ENCODE assay signal across 11 mouse cellular contexts in the genomic region with DNA sequence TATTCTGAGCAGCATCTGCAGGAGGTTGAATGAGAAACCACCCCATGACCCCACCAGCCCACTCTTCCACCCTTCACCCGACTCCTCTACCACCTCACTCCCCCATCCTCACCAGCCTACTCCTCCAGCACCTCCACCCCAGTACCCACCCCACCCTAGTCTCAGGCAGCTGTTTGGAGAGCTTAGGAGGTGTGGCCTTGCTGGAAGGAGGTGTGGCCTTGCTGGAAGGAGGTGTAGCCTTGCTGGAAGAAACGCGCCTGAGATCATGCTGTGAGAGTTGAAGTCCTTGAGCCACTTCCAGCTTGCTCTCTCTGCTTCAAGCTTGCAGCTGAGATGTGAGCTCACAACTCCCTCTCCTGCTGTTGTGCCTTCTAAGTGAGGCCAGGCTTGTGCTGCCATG. TPM values are rescaled to one million over a fixed set of nuclear protein-coding genes. Genes with fewer than 3 reads are reported as not detected.
A peak's percentile ranks its signal among the peaks of the same experiment; 100 is the strongest.
DNase-seq lines count a peak whose midpoint lies in the region; ATAC-seq and TF ChIP-seq lines count a peak whose summit lies in the region.
"Had no signal": no experiment of that assay in that cellular context is flagged by ENCODE, and none has a peak within 500 bp of the region (broad histone marks: within the 10 kb centered on the region; RNA-seq: fewer than 3 reads in every experiment).

No protein-coding gene starts in this region.

- no peak for TF ChIP-seq POLR2A in lung, adult 2 months (IDR thresholded peaks at IDR 0.05; ENCODE audit: borderline replicate concordance, extremely low read depth, low read depth, low read length)

- no peaks in the 10 kb centered on the region for H3K27me3 ChIP-seq in lung, embryonic 16.5 days (ENCODE audit: control insufficient read depth, insufficient read depth, low read depth, low read length)
- no peaks in the 10 kb centered on the region for H3K27me3 ChIP-seq in liver, embryonic 11.5 days (replicated peaks; ENCODE audit: control insufficient read depth, insufficient read depth, low read length)

- 20% methylated on average over 3 of the region's 3 CpGs for WGBS in lung, embryonic 16.5 days
- WGBS in lung, adult 2 months, result 24% methylated on average over 3 of the region's 3 CpGs
- WGBS in liver, embryonic 11.5 days, result 35% methylated on average over 3 of the region's 3 CpGs

- peak; percentile 72 for ATAC-seq in lung, embryonic 16.5 days (ENCODE audit: low read depth)
- peak; percentile 63 for ATAC-seq in liver, embryonic 11.5 days (replicated peaks; ENCODE audit: low FRiP score)
- ATAC-seq: forebrain, postnatal 0 days had no signal

- H3K9me3 ChIP-seq in lung, embryonic 16.5 days (ENCODE audit: control insufficient read depth, low read length), result no peaks in the 10 kb centered on the region
- no peaks in the 10 kb centered on the region for H3K9me3 ChIP-seq in liver, embryonic 11.5 days (ENCODE audit: control insufficient read depth, low read length)

- H3K36me3 ChIP-seq in lung, embryonic 16.5 days (ENCODE audit: control insufficient read depth, insufficient read depth, low read length), result no peaks in the 10 kb centered on the region
- H3K36me3 ChIP-seq in liver, embryonic 11.5 days (ENCODE audit: control insufficient read depth, insufficient read depth, low read length), result no peaks in the 10 kb centered on the region

- no peaks in the 10 kb centered on the region for H3K4me1 ChIP-seq in lung, embryonic 16.5 days (replicated peaks; ENCODE audit: control insufficient read depth, insufficient read depth, low read length)
- H3K4me1 ChIP-seq in lung, adult 2 months (ENCODE audit: control insufficient read depth, insufficient read depth, low read length), result no peaks in the 10 kb centered on the region
- H3K4me1 ChIP-seq in liver, embryonic 11.5 days (replicated peaks; ENCODE audit: control insufficient read depth, insufficient read depth, low read length), result no peaks in the 10 kb centered on the region; the same call in 1 of the 2 replicates

- no peak for TF ChIP-seq CTCF in lung, adult 2 months (IDR thresholded peaks at IDR 0.05; ENCODE audit: insufficient read depth, low read length)

- no peak overlapping the region for H3K4me3 ChIP-seq in lung, embryonic 16.5 days (ENCODE audit: low read length)
- H3K4me3 ChIP-seq in lung, adult 2 months (replicated peaks; ENCODE audit: extremely low read depth, low read depth, low read length), result no peak overlapping the region
- H3K4me3 ChIP-seq in liver, embryonic 11.5 days (ENCODE audit: low read depth, low read length), result no peak overlapping the region

- H3K27ac ChIP-seq in lung, embryonic 16.5 days (ENCODE audit: low read length), result no peak overlapping the region
- no peak overlapping the region for H3K27ac ChIP-seq in liver, embryonic 11.5 days (ENCODE audit: low read depth, low read length)

- no peak for DNase-seq in lung, adult 2 months
- peak; percentile 29 for DNase-seq in adrenal gland, postnatal 10 days
- no peak for DNase-seq in liver, embryonic 11.5 days (ENCODE audit: low spot score)
- peak; percentile 17 for DNase-seq in thymus, postnatal 25 days
- DNase-seq in gastrocnemius, postnatal 25 days, result no peak
- no peak for DNase-seq in cerebellum, postnatal 25 days
- DNase-seq: cerebellum, postnatal 36 days; forebrain, postnatal 0 days; kidney, postnatal 14 days; right cerebral cortex, adult 18-20 months had no signal

- no peak overlapping the region for H3K4me2 ChIP-seq in lung, embryonic 16.5 days (ENCODE audit: low read depth, low read length)
- no peak overlapping the region for H3K4me2 ChIP-seq in liver, embryonic 11.5 days

- H3K9ac ChIP-seq in lung, embryonic 16.5 days (ENCODE audit: low read length), result no peak overlapping the region
- no peak overlapping the region for H3K9ac ChIP-seq in liver, embryonic 11.5 days (ENCODE audit: low read depth, low read length)
- H3K9ac ChIP-seq: forebrain, postnatal 0 days had no signal

RNA-seq across cellular contexts. Expression of a gene that starts 26.1 kb away (rescaled TPM):
- polyA plus RNA-seq in lung, embryonic 16.5 days (2015; fragmentation: Nextera tagmentation; extraction: Ambion mirVana), result 12.4 and 13.1 TPM in 2 replicates
- 4.6 and 6.0 TPM in 2 replicates for polyA plus RNA-seq in lung, adult 2 months (2012; rRNA removed)
- total RNA-seq in adrenal gland, postnatal 10 days (2021), result 1 to 10 TPM; 3.2 to 4.8 TPM
- polyA plus RNA-seq in liver, embryonic 11.5 days (2014; fragmentation: Nextera tagmentation; extraction: Ambion mirVana), result 14.8 and 15.2 TPM in 2 replicates
- total RNA-seq in gastrocnemius, postnatal 25 days (2021), result 1 to 10 TPM; 4.1 to 4.5 TPM

Comparison
In these comparisons a context has a peak if more than half of its experiments do, and no peak if none do; other contexts are left out.
1. DNase-seq: peak in adrenal gland, postnatal 10 days (single experiment) and thymus, postnatal 25 days (single experiment); none in lung, adult 2 months (single experiment), liver, embryonic 11.5 days (single experiment), gastrocnemius, postnatal 25 days (single experiment) and cerebellum, postnatal 25 days (0 of 2).